Mouse (Mus musculus) kidney, postnatal 0 days (tissue): ENCODE measurements around the gene Pdss2. TPM values are rescaled to one million over a fixed set of nuclear protein-coding genes. Genes with fewer than 3 reads are reported as not detected.
A peak's percentile ranks its signal among the peaks of the same experiment; 100 is the strongest.

ENCODE experiments used
- ATAC-seq: fragments of 200-750 bp; cut with Nextera tagmentation; replicated peaks from 2 replicates; pipeline ENCODE4 v1.8.0; 2017; ENCODE audit warnings: low read depth, moderate number of reproducible peaks, moderate TSS enrichment, moderate library complexity; ENCODE audit not compliant: low FRiP score
- DNase-seq: peaks from one replicate; pipeline ENCODE4 v3.0.0-alpha.2; 2016; ENCODE audit warnings: low spot score
- H3K27ac ChIP-seq: fragments of 300-500 bp; sonication (generic); 2 replicates; pipeline ENCODE4 v1.5.1; 2014; ENCODE audit warnings: mild to moderate bottlenecking
- H3K27me3 ChIP-seq: fragments of 300-500 bp; sonication (generic); 2 replicates; pipeline ENCODE4 v1.6.1; 2014; ENCODE audit warnings: low read length, mixed read lengths; ENCODE audit not compliant: insufficient read depth
- H3K36me3 ChIP-seq: fragments of 300-500 bp; sonication (generic); 2 replicates; pipeline ENCODE4 v1.6.1; 2014; ENCODE audit warnings: low read length, mixed read lengths; ENCODE audit not compliant: insufficient read depth
- H3K4me1 ChIP-seq: fragments of 300-500 bp; sonication (generic); replicated peaks from 2 replicates; pipeline ENCODE4 v1.6.1; 2014; ENCODE audit warnings: antibody characterized with exemption, low read length, mixed read lengths; ENCODE audit not compliant: insufficient read depth
- H3K4me2 ChIP-seq: fragments of 300-500 bp; sonication (generic); 2 replicates; pipeline ENCODE4 v1.6.1; 2014; ENCODE audit warnings: mild to moderate bottlenecking, low read length, moderate library complexity, mixed read lengths
- H3K4me3 ChIP-seq: fragments of 300-500 bp; sonication (generic); replicated peaks from 2 replicates; pipeline ENCODE4 v1.5.1; 2014; ENCODE audit warnings: low read depth, low read length
- H3K9ac ChIP-seq: fragments of 300-500 bp; sonication (generic); 2 replicates; pipeline ENCODE4 v1.6.1; 2014; ENCODE audit warnings: low read depth, low read length
- H3K9me3 ChIP-seq: fragments of 300-500 bp; sonication (generic); replicated peaks from 2 replicates; pipeline ENCODE4 v1.6.1; 2016; ENCODE audit warnings: low read length, inconsistent platforms, mixed read lengths
- CTCF ChIP-seq: IDR thresholded peaks from 2 replicates; pipeline ENCODE4 v1.5.1; 2016; ENCODE audit warnings: antibody characterized with exemption, low read depth, mild to moderate bottlenecking, moderate library complexity
- WGBS: fragments of 180-500 bp; shearing (Covaris S2); extraction: QIAGEN DNeasy Blood & Tissue Kit; methylation state at CpG from one replicate; pipeline ENCODE4 v1.1.7; 2014; 5-methylcytosine and 5-hydroxymethylcytosine counted together
- polyA plus RNA-seq: library from polyadenylated mRNA; unstranded; fragments of >200 nt; fragmentation: Nextera tagmentation; extraction: Ambion mirVana; gene quantifications from 2 replicates; pipeline ENCODE4 v1.2.1, GENCODE M21; 2015

Pdss2 gene
- polyA plus RNA-seq, 1 experiment from 2014 or later: 13.7 TPM

GRCm38 (mm10) chr10:43373666-43374065, 152.4 kb downstream of the Pdss2 start:
- H3K36me3 ChIP-seq: no peaks in the 10 kb centered on the region
- H3K9me3 ChIP-seq: no peaks in the 10 kb centered on the region
- ATAC-seq: no peak
- WGBS: 45% methylated on average over 12 of the region's 12 CpGs
- H3K4me1 ChIP-seq: peaks cover 8% of the 10 kb centered on the region; the same call in 1 of the 2 replicates
- no peak overlapping the region for H3K27ac ChIP-seq
- H3K27me3 ChIP-seq: no peaks in the 10 kb centered on the region
- no peak overlapping the region for H3K4me3 ChIP-seq
- H3K9ac ChIP-seq: no peak overlapping the region
- no peak overlapping the region for H3K4me2 ChIP-seq
- DNase-seq: peak; percentile 65
- TF ChIP-seq CTCF: no peak

GRCm38 (mm10) chr10:43375286-43375685, 154.0 kb downstream of the Pdss2 start:
- Histone ChIP-seq H3K4me3 (no peak overlapping the region), H3K9me3 (no peaks in the 10 kb centered on the region), H3K27ac (no peak overlapping the region), H3K27me3 (no peaks in the 10 kb centered on the region), H3K4me1 (peaks cover 8% of the 10 kb centered on the region; the same call in 1 of the 2 replicates), H3K9ac (no peak overlapping the region), H3K36me3 (no peaks in the 10 kb centered on the region), H3K4me2 (no peak overlapping the region)
- no peak for TF ChIP-seq CTCF
- no peak for DNase-seq
- ATAC-seq: no peak
- WGBS: 84% methylated on average over 4 of the region's 4 CpGs

DNA sequence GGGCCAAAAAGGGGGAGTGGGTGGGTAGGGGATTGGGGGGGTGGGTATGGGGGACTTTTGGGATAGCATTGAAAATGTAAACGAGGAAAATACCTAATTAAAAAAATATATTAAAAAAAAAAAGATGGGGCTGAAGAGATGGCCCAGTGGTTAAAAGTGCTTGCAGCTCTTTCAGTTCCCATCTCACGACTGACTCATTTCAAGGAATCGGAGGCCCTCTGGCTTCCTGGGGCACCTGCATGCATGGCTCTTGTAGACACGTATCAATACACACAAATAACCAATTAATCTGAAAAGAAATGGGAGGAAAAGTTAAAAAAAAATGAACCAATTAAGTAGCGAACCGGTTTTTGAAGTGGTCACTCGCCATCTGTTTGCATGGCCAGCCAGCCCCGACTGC, 155.5 kb downstream of the Pdss2 start:
- no peak for TF ChIP-seq CTCF
- 76% methylated on average over 8 of the region's 8 CpGs for WGBS
- Histone ChIP-seq H3K9me3 (no peaks in the 10 kb centered on the region), H3K27ac (no peak overlapping the region), H3K4me2 (no peak overlapping the region), H3K27me3 (no peaks in the 10 kb centered on the region), H3K9ac (no peak overlapping the region), H3K36me3 (no peaks in the 10 kb centered on the region), H3K4me3 (no peak overlapping the region), H3K4me1 (peaks cover 8% of the 10 kb centered on the region; the same call in 1 of the 2 replicates)
- ATAC-seq: no peak
- no peak for DNase-seq

GRCm38 (mm10) chr10:43378279-43378678, 157.0 kb downstream of the Pdss2 start:
- no peak for ATAC-seq
- Histone ChIP-seq H3K9me3 (no peaks in the 10 kb centered on the region), H3K9ac (no peak overlapping the region), H3K36me3 (no peaks in the 10 kb centered on the region), H3K4me2 (no peak overlapping the region), H3K27ac (no peak overlapping the region), H3K4me3 (no peak overlapping the region), H3K27me3 (no peaks in the 10 kb centered on the region), H3K4me1 (peaks cover 4% of the 10 kb centered on the region; the same call in 1 of the 2 replicates)
- WGBS: 44% methylated on average over 5 of the region's 5 CpGs
- peak; percentile 38 for DNase-seq
- TF ChIP-seq CTCF: peak; percentile 72

- H3K36me3 ChIP-seq: no peaks in the 10 kb centered on the region
These were observed 157.7 kb downstream of the Pdss2 start for GRCm38 (mm10) chr10:43378732-43379644.

GRCm38 (mm10) chr10:43382660-43383059, 161.4 kb downstream of the Pdss2 start:
- no peaks in the 10 kb centered on the region for H3K27me3 ChIP-seq
- TF ChIP-seq CTCF: no peak
- WGBS: 91% methylated on average over 3 of the region's 3 CpGs
- H3K4me3 ChIP-seq: no peak overlapping the region
- no peaks in the 10 kb centered on the region for H3K4me1 ChIP-seq
- H3K36me3 ChIP-seq: no peaks in the 10 kb centered on the region
- no peaks in the 10 kb centered on the region for H3K9me3 ChIP-seq
- H3K4me2 ChIP-seq: no peak overlapping the region
- no peak overlapping the region for H3K27ac ChIP-seq
- ATAC-seq (no peak), DNase-seq (no peak)
- H3K9ac ChIP-seq: no peak overlapping the region

More at GRCm38 (mm10) chr10:43378732-43379644, 157.7 kb downstream of the Pdss2 start:
- TF ChIP-seq CTCF: no peak
- ATAC-seq (peak; percentile 63), DNase-seq (peak; percentile 19)
- Histone ChIP-seq H3K4me2 (no peak overlapping the region), H3K27me3 (no peaks in the 10 kb centered on the region), H3K4me3 (no peak overlapping the region), H3K4me1 (no peaks in the 10 kb centered on the region), H3K9ac (no peak overlapping the region), H3K27ac (peak overlapping the region; percentile 73), H3K9me3 (no peaks in the 10 kb centered on the region)
- WGBS: 55% methylated on average over 15 of the region's 15 CpGs
